Mouse (Mus musculus): ENCODE data around the gene Nfil3. TPM values are rescaled to one million over a fixed set of nuclear protein-coding genes. Genes with fewer than 3 reads are reported as not detected.

Nfil3 gene
- polyA plus RNA-seq, 1 experiment from 2014 or later = 22.5 TPM

DNA sequence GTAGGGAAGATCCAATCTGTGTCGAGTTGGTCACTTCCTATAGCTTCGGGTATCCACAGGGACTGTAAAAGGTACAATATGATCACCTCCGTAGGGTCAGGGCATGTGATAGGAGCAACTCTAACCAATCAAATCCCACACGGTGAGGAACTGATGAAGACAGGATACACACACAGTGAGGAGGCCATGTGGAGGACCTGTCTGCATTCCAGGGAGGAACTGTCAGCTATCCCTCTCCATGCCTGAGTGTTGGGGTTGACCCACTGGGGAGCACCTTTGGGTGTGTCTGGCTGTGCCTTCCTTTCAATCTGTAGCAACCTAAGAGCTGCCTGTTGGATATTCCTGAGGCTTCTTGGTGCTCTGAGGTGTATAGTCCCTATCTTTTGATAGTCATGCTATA is 18.0 kb downstream of the Nfil3 start:
- no peaks in the 10 kb centered on the region for H3K9me3 ChIP-seq (replicated peaks)
- no peaks in the 10 kb centered on the region for H3K27me3 ChIP-seq
- WGBS = 85% methylated on average over 4 of the region's 4 CpGs
- peaks cover 34% of the 10 kb centered on the region for H3K36me3 ChIP-seq
- no peak overlapping the region for H3K4me2 ChIP-seq
- no peaks in the 10 kb centered on the region for H3K4me1 ChIP-seq
- H3K9ac ChIP-seq = no peak overlapping the region
- no peak for ATAC-seq (replicated peaks; ENCODE audit: low FRiP score)
- H3K27ac ChIP-seq = no peak overlapping the region
- no peak overlapping the region for H3K4me3 ChIP-seq (replicated peaks)

DNA sequence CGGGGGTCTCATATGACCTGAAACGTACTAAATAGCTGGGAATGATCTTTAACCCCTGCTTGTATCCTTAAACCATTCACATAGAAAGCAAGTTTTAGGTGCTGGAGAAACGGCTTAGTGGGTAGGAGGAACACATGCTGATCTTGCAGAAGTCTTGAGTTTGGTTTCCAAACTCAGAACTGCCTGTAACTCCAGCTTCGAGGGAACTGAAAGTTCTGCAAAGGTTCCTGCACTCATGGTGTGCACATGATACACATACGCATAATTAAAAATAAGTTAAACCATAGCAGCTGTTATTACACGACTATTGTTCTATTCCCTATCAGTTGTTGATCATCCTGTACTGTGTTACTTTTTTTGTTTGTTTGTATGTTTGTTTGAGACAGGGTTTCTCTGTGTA is 18.5 kb downstream of the Nfil3 start:
- WGBS = 83% methylated on average over 6 of the region's 6 CpGs
- Histone ChIP-seq H3K27me3 (no peaks in the 10 kb centered on the region), H3K36me3 (peaks cover 28% of the 10 kb centered on the region), H3K9me3 (replicated peaks) (no peaks in the 10 kb centered on the region), H3K27ac (no peak overlapping the region), H3K4me3 (replicated peaks) (no peak overlapping the region), H3K9ac (no peak overlapping the region), H3K4me2 (no peak overlapping the region), H3K4me1 (no peaks in the 10 kb centered on the region)
- no peak for ATAC-seq (replicated peaks; ENCODE audit: low FRiP score)

DNA sequence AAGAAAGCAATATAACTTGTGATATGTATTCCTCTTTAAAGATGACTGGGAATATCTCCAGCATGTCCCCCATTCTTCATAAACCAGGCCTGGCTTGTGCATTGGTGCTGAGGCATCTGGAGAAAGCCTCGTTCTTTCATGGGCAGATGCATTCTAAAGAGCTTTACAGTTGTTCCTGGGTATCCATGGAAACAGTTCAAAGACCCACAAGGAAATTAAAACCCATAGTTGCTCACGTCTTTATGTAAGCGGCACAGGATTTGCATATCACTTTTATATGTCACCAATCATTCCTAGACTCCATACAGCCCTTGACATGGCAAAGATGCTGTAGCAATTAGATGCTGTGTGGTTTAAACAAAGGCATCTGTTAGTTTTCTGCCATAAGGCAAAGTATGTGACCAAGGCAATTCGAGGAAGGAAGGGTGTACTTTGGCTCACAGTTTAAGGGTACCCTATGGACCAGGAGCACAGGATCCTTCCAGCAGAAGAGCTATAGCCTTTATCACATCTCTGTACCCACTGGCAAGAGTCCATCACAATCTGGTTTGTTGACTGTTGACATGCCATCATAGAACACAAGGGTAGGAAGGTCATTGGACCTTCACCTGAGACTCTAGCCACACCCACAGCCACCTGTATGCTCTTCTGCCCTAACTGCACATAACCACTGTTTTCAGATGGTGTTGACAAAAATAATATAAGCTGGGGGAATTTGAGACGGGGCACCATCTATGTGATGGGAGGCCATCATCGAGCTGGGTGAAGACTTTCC is 26.9 kb downstream of the Nfil3 start:
- H3K27me3 ChIP-seq = no peaks in the 10 kb centered on the region
- no peak overlapping the region for H3K27ac ChIP-seq
- H3K9ac ChIP-seq = no peak overlapping the region
- no peaks in the 10 kb centered on the region for H3K4me1 ChIP-seq
- WGBS = 87% methylated on average over 6 of the region's 6 CpGs
- H3K9me3 ChIP-seq (replicated peaks) = no peaks in the 10 kb centered on the region
- no peak overlapping the region for H3K4me2 ChIP-seq
- no peak for ATAC-seq (replicated peaks; ENCODE audit: low FRiP score)
- H3K36me3 ChIP-seq = no peaks in the 10 kb centered on the region
- no peak overlapping the region for H3K4me3 ChIP-seq (replicated peaks)

DNA sequence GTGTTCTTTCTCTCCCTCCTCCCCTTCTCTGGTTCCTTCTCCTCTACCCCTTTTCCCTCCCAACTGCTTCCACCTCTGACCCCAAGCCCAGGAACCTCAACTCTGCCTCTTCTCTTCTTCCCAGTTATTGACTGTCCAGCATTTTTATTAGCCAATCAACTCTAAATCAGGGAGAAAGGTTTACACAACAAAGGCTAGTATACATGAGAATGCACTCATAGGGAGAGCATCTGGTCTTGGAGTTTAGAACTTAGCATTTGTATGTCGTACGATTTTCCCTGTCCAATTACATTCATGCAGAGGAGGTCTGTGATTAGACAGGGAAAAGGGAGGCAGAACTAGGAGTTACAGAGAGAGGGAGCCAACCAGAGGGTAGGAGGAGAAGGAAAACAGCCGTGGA is 31.7 kb downstream of the Nfil3 start:
- Histone ChIP-seq H3K4me1 (no peaks in the 10 kb centered on the region), H3K27ac (no peak overlapping the region), H3K9ac (no peak overlapping the region), H3K27me3 (no peaks in the 10 kb centered on the region), H3K4me2 (no peak overlapping the region), H3K36me3 (no peaks in the 10 kb centered on the region), H3K4me3 (replicated peaks) (no peak overlapping the region), H3K9me3 (replicated peaks) (no peaks in the 10 kb centered on the region)
- ATAC-seq (replicated peaks; ENCODE audit: low FRiP score) = no peak
- WGBS = 84% methylated on average over 3 of the region's 3 CpGs

DNA sequence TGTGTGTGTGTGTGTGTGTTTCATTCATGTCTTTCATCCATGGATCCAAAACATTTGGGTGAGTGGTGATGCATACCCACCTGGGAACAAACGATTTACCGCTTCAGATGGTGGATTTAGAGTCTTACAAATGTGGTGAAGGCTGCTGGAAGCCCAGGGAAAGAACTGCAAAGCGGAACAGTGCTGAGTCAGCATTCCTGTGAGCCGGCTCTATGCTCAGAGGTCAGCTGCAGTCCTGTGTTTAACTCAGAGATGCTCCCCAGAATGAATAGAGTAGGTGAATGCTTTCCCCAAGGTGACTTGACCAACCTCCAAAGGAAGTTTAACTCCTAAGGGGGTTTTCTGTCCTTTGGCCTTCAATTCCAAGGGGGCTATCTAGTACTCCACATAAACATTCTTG is 33.3 kb downstream of the Nfil3 start:
- H3K9me3 ChIP-seq (replicated peaks) = no peaks in the 10 kb centered on the region
- no peak overlapping the region for H3K4me2 ChIP-seq
- H3K27me3 ChIP-seq = no peaks in the 10 kb centered on the region
- H3K9ac ChIP-seq = no peak overlapping the region
- ATAC-seq (replicated peaks; ENCODE audit: low FRiP score) = no peak
- WGBS = 63% methylated on average over 4 of the region's 4 CpGs
- H3K4me3 ChIP-seq (replicated peaks) = no peak overlapping the region
- H3K36me3 ChIP-seq = no peaks in the 10 kb centered on the region
- H3K27ac ChIP-seq = no peak overlapping the region
- H3K4me1 ChIP-seq = 0 out of 2 replicates have a peak, but pooled peaks cover 3% of the 10 kb centered on the region

DNA sequence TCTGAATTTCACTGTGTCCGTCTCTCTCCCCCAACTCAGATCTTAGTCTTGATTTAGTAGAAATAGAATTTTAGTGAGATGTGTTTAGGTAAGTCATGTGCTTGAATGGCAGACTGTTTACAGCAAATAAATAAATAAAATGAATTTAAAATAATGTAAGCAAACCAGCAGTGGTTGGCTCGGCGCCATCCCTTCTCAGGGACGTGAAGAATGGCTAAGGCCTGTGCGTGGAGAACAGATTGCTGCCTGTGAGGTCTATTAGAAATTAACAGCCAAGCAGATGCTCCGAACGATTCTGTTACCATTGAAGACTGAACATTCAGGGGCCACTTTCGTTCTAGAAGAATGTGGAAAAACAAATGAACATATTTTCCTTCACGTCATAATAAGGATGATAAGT is 35.1 kb downstream of the Nfil3 start:
- no peaks in the 10 kb centered on the region for H3K36me3 ChIP-seq
- 84% methylated on average over 9 of the region's 9 CpGs for WGBS
- ATAC-seq (replicated peaks; ENCODE audit: low FRiP score) = no peak
- no peak overlapping the region for H3K4me2 ChIP-seq
- H3K4me1 ChIP-seq = 0 out of 2 replicates have a peak, but pooled peaks cover 3% of the 10 kb centered on the region
- no peaks in the 10 kb centered on the region for H3K27me3 ChIP-seq
- H3K4me3 ChIP-seq (replicated peaks) = no peak overlapping the region
- no peak overlapping the region for H3K27ac ChIP-seq
- no peak overlapping the region for H3K9ac ChIP-seq
- H3K9me3 ChIP-seq (replicated peaks) = no peaks in the 10 kb centered on the region

DNA sequence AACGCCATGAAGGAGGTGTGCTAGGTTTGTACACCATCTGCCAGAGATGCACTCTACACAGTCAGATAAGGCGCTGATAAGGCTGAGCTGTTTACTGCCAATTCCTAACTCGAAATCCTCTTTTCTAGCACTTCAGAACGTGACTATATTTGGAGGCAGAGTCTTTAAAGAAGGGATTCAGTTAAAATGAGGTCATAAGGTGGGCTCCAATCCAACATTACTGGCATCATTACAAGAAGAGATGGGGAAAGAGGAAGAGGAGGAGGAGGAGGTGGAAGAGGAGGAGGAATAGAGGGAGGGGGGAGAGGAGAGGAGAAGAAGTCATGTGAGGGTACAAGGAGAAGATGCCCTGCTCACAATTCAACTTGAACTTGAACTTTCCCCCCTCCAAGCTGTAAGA is 36.8 kb downstream of the Nfil3 start:
- Histone ChIP-seq H3K9me3 (replicated peaks) (no peaks in the 10 kb centered on the region), H3K4me2 (no peak overlapping the region), H3K36me3 (no peaks in the 10 kb centered on the region), H3K4me3 (replicated peaks) (no peak overlapping the region), H3K27ac (no peak overlapping the region), H3K4me1 (0 out of 2 replicates have a peak, but pooled peaks cover 3% of the 10 kb centered on the region), H3K9ac (no peak overlapping the region), H3K27me3 (no peaks in the 10 kb centered on the region)
- WGBS = 69% methylated on average over 4 of the region's 4 CpGs
- no peak for ATAC-seq (replicated peaks; ENCODE audit: low FRiP score)

DNA sequence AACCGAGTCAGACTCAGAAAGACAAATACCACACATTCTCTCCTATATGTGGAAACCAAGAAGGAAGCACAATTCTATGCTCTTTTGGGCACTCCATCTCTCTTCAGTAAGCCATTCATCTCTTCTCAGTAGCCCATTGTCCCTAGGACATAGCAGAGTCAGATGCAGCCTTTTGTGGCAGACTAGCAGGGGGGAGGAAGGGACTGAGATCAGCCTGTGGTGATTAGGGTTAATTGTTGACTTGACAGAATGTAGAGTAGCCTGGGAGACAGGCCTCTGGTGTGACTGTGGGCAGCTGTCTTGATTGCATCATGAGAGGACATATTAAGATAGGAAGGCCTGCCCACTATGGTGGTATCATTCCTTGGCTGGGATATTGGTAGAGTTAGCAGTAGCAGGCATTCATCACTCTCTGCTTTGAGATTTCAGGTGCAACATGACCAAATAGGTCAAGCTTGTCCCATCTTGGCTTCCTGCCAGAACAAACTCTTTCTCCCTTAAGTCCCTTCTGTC is 37.9 kb downstream of the Nfil3 start:
- 86% methylated on average over 1 of the region's 1 CpGs for WGBS
- H3K9ac ChIP-seq = no peak overlapping the region
- no peaks in the 10 kb centered on the region for H3K27me3 ChIP-seq
- no peak for ATAC-seq (replicated peaks; ENCODE audit: low FRiP score)
- H3K4me2 ChIP-seq = no peak overlapping the region
- H3K36me3 ChIP-seq = no peaks in the 10 kb centered on the region
- no peak overlapping the region for H3K27ac ChIP-seq
- H3K4me1 ChIP-seq = 0 out of 2 replicates have a peak, but pooled peaks cover 3% of the 10 kb centered on the region
- no peak overlapping the region for H3K4me3 ChIP-seq (replicated peaks)
- H3K9me3 ChIP-seq (replicated peaks) = no peaks in the 10 kb centered on the region

DNA sequence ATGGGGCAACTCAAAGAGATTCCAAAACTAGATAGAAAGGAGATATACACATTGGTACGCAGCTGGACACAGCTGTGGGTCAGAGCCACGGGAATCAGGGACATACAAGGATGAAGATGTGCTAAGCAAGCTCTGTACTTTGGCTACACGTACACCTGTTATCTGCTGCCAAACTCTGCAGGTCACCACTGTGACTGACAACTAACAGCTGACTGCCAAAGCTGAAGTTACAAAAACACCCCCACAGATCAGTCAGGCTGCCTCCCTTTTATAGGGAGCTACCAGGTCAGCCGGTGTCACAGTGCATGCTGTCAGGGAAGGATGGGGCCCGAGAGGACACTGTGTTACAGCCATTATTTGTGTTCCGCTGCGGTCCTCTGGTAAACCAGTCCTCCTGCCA is 39.9 kb downstream of the Nfil3 start:
- H3K27ac ChIP-seq = no peak overlapping the region
- WGBS = 62% methylated on average over 7 of the region's 7 CpGs

DNA sequence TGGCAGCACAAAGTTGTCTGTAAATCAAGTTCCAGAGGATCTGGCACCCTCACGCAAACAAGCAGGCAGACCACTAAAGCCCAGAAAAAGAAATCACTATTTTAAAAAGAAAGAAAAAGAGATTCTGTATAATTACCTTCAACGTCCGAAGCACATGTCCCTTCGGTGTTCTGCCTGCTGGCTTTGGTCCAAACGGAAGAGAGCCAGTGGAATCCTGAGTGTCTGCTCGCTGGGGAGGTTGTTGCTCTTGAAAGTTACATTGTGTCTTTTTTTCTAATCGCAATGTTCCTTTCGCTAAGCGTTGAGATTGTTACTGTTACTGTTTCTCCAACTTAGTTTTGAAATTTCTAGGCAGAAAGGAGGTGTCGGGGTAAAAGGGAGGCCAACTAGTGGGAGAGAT is 50.3 kb downstream of the Nfil3 start:
- ATAC-seq (replicated peaks; ENCODE audit: low FRiP score) = no peak
- 49% methylated on average over 10 of the region's 10 CpGs for WGBS
- no peaks in the 10 kb centered on the region for H3K27me3 ChIP-seq
- no peaks in the 10 kb centered on the region for H3K36me3 ChIP-seq
- H3K27ac ChIP-seq = no peak overlapping the region
- no peak overlapping the region for H3K4me2 ChIP-seq
- no peak overlapping the region for H3K9ac ChIP-seq
- H3K9me3 ChIP-seq (replicated peaks) = no peaks in the 10 kb centered on the region
- peaks cover 23% of the 10 kb centered on the region for H3K4me1 ChIP-seq
- H3K4me3 ChIP-seq (replicated peaks) = no peak overlapping the region

More for the DNA sequence above, 39.9 kb downstream of the Nfil3 start:
- Histone ChIP-seq H3K4me3 (replicated peaks) (no peak overlapping the region), H3K36me3 (no peaks in the 10 kb centered on the region), H3K9me3 (replicated peaks) (no peaks in the 10 kb centered on the region), H3K27me3 (no peaks in the 10 kb centered on the region), H3K9ac (no peak overlapping the region), H3K4me2 (no peak overlapping the region), H3K4me1 (0 out of 2 replicates have a peak, but pooled peaks cover 3% of the 10 kb centered on the region)
- ATAC-seq (replicated peaks; ENCODE audit: low FRiP score) = no peak

DNA sequence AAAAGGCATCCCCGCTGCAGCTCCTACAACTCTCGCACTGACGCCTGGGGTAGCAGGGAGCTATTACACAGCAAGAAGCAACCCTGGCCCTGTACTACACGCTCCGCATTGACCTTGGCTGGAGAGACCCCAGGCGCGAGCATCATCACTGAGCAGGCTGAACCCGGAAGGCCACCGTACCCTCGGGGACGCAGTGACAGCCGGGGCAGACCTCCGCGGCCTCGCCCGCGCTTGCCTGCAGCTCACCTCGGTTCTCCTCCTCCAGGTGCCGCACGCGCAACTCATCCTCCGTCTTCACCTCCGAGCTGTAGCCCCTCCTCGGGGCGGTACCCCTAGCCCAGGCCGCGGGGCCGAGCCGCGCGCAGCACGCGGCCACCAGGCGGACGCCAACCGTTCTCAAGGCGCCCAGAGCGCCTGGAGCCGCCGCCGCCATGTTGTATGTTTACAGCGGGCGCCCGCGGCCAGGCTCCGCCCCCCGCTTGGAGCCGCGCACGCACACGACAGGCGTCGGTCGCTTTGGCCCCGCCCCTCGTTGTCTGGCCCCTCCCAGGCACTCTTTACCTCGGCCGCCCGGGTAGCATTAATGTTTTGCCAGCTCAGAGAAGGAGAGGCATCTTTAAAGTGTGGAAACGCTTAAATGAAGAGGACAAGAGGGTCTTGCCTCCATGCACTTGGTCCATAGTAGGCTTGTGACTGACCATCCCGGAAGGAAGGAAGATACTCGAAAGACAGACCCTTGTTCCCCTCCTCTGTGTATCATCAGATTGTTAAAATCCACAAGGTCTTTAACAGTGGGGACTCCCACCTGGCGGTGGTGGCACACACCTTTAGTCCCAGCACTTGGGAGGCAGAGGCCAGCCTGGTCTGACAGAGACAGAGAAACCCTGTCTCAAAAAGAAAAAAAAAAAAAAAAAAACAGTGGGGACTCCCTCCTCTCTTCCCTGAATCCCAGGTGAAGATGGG is 51.4 kb downstream of the Nfil3 start, which contains the start of gene Auh:
TSS of gene Auh (minus strand) at position 473 of the 963 bp plus-strand sequence.
- H3K9me3 ChIP-seq (replicated peaks) = no peaks in the 10 kb centered on the region
- peak within 1 kb of the TSS; percentile 78 for H3K27ac ChIP-seq
- peak within 1 kb of the TSS; percentile 81 for H3K4me3 ChIP-seq (replicated peaks)
- ATAC-seq (replicated peaks; ENCODE audit: low FRiP score) = peak; percentile 97
- peaks cover 23% of the 10 kb centered on the region for H3K4me1 ChIP-seq
- WGBS = under 1% methylated on average over 63 of the region's 63 CpGs
- H3K36me3 ChIP-seq = no peaks in the 10 kb centered on the region
- H3K4me2 ChIP-seq = peak within 1 kb of the TSS; percentile 63
- peak within 1 kb of the TSS; percentile 82 for H3K9ac ChIP-seq
- no peaks in the 10 kb centered on the region for H3K27me3 ChIP-seq

DNA sequence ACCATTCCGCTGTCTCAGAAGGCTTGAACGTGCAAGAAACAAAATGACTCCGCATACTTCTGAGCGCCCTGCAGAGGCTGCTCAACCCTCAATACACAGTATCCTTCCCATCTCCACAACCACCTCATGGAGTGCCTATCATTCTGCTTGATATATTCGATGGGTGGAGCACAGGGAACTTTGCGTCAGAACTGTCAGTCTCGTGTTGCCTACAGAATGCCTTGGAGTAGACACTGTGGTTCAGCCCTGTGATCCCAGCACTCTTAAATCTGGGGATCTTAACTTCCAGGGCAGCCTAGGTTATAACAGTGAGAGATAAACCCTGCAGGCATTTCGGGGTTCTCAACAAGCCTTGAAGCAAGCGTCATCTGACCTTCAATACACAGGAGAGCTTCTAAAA is 52.5 kb downstream of the Nfil3 start:
- Histone ChIP-seq H3K4me1 (peaks cover 23% of the 10 kb centered on the region), H3K9me3 (replicated peaks) (no peaks in the 10 kb centered on the region), H3K27me3 (no peaks in the 10 kb centered on the region), H3K36me3 (no peaks in the 10 kb centered on the region), H3K27ac (0 out of 2 replicates have a peak overlapping the region, but pooled peaks have one; percentile 78), H3K9ac (peak overlapping the region; percentile 82; the same call in 1 of the 2 replicates), H3K4me2 (peak overlapping the region; percentile 63), H3K4me3 (replicated peaks) (peak overlapping the region; percentile 81)
- no peak for ATAC-seq (replicated peaks; ENCODE audit: low FRiP score)
- WGBS = 64% methylated on average over 9 of the region's 9 CpGs

Data from kidney, embryonic 15.5 days (tissue).